Mouse (Mus musculus) liver, adult 2 months (tissue): ENCODE measurements around the gene Zfp982.

Experiments used
- CTCF ChIP-seq: fragments of 200-500 bp; IDR thresholded peaks from 2 replicates; pipeline ENCODE4 v1.5.1; 2011; ENCODE audit warnings: low read depth, low read length, control low read depth
- POLR2A ChIP-seq: fragments of 200-500 bp; IDR thresholded peaks from 2 replicates; pipeline ENCODE4 v1.6.1; 2011; ENCODE audit warnings: low read length, control low read depth; ENCODE audit not compliant: insufficient read depth; ENCODE audit errors: extremely low read depth

GRCm38 (mm10) chr4:147530366-147530765, 38.1 kb downstream of the Zfp982 start:
- TF ChIP-seq CTCF: no peak
- no peak for TF ChIP-seq POLR2A
